Comparison of ENCODE assay signal across 8 mouse cellular contexts in the genomic region with DNA sequence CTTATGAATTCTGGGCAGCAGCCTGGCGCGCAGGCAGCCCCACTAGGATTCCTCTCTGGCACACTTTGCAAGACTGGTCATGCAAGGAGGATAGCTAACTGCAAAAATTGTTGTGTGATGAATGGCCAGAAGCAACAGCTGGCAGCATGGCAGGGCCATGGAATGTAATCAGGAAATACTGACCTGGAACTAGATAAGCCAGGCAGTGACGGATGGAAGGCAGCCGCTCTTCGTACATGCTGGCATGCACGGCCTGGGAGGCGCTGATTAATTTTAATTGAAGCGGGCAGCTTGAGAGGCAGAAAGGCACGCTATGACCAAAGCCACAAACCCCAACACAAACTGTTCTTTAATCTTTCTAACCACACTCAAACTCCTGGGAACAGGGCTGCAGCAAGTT. TPM values are rescaled to one million over a fixed set of nuclear protein-coding genes. Genes with fewer than 3 reads are reported as not detected.
DNase-seq lines count a peak whose midpoint lies in the region; ATAC-seq and TF ChIP-seq lines count a peak whose summit lies in the region.

No protein-coding gene starts in this region.

- TF ChIP-seq POLR2A in brain, embryonic 14.5 days (IDR thresholded peaks at IDR 0.05; ENCODE audit: borderline replicate concordance, extremely low read depth, insufficient read depth, insufficient read length, poor library complexity, severe bottlenecking), result no peak
- no peak for TF ChIP-seq POLR2A in limb, embryonic 14.5 days (IDR thresholded peaks at IDR 0.05; ENCODE audit: borderline replicate concordance, extremely low read depth, insufficient read depth, insufficient read length)

- H3K9ac ChIP-seq in limb, embryonic 14.5 days (ENCODE audit: low read depth, low read length, severe bottlenecking), result no peak overlapping the region

- H3K4me2 ChIP-seq in limb, embryonic 14.5 days (replicated peaks; ENCODE audit: low read depth, low read length, severe bottlenecking), result no peak overlapping the region

- H3K4me3 ChIP-seq in limb, embryonic 14.5 days (replicated peaks; ENCODE audit: low read length), result no peak overlapping the region

- no peaks in the 10 kb centered on the region for H3K36me3 ChIP-seq in limb, embryonic 14.5 days (ENCODE audit: control insufficient read depth, insufficient read depth, low read length)

- no peak for TF ChIP-seq CTCF in brain, embryonic 14.5 days (IDR thresholded peaks at IDR 0.05; ENCODE audit: borderline replicate concordance, extremely low read depth, insufficient read depth, insufficient read length)

- WGBS in limb, embryonic 14.5 days, result 33% methylated on average over 9 of the region's 9 CpGs

- H3K4me1 ChIP-seq in limb, embryonic 14.5 days (ENCODE audit: control insufficient read depth, insufficient read depth, low read length), result peaks cover 10% of the 10 kb centered on the region

- intact Hi-C loops in heart, postnatal 14 days (cut with DNase I), result no loop called here

- no peaks in the 10 kb centered on the region for H3K9me3 ChIP-seq in limb, embryonic 14.5 days (ENCODE audit: control insufficient read depth, low read length)

- peak; percentile 60; the same call in 1 of the 2 replicates for ATAC-seq in limb, embryonic 14.5 days (ENCODE audit: low FRiP score, low read depth)
- no peak for ATAC-seq in inflammation-experienced regulatory T-cells, adult 6 months

- H3K27me3 ChIP-seq in limb, embryonic 14.5 days (ENCODE audit: control insufficient read depth, insufficient read depth, low read length), result no peaks in the 10 kb centered on the region

- DNase-seq in cerebellum, postnatal 10 days, result peak; percentile 31 to 34
- no peak for DNase-seq in cerebellum, adult 9-10 months
- DNase-seq in brain, embryonic 14.5 days (ENCODE audit: low read depth), result peak; percentile 27
- DNase-seq in heart, postnatal 14 days, result peak; percentile 28 to 48
- no peak for DNase-seq in limb, embryonic 14.5 days (ENCODE audit: low spot score)
- DNase-seq in retina, embryonic 14.5 days (ENCODE audit: low spot score), result peak; percentile 20
- no peak for DNase-seq in right cerebral cortex, postnatal 25 days

- H3K27ac ChIP-seq in limb, embryonic 14.5 days (replicated peaks; ENCODE audit: low read depth, low read length), result no peak overlapping the region

RNA-seq across cellular contexts. Expression of gene Ktn1, which starts 13.8 kb away (rescaled TPM):
- polyA plus RNA-seq in brain, embryonic 14.5 days (2012; rRNA removed), result 47.6 and 61.4 TPM in 2 replicates
- total RNA-seq in heart, postnatal 14 days (2021), result 100 to 1,000 TPM; 152 to 172 TPM
- 38.2 and 53.2 TPM in 2 replicates for polyA plus RNA-seq in limb, embryonic 14.5 days (2012; rRNA removed)
- 61.1 TPM in 2 replicates for polyA plus RNA-seq in limb, embryonic 14.5 days (2014; fragmentation: Nextera tagmentation; extraction: Ambion mirVana)
- polyA plus RNA-seq in inflammation-experienced regulatory T-cells, adult 6 months (2017; shearing (Covaris generic)), result 10 to 100 TPM; 47.9 to 86.0 (median 74.2) TPM

Comparison
In these comparisons a context has a peak if more than half of its experiments do, and no peak if none do; other contexts are left out.
1. DNase-seq: peak in cerebellum, postnatal 10 days (2 of 2), brain, embryonic 14.5 days (single experiment), heart, postnatal 14 days (2 of 2) and retina, embryonic 14.5 days (single experiment); none in cerebellum, adult 9-10 months (single experiment), limb, embryonic 14.5 days (single experiment) and right cerebral cortex, postnatal 25 days (single experiment).